Mouse (Mus musculus) CH12.LX (cell line): ENCODE measurements at regions not wholly inside any gene's neighbourhood (a gene's known extent, or its start where the extent isn't known, plus 50 kb on each side); places are given as distances from the start of the nearest gene placed in this dataset.

Source experiments
- CTCF ChIP-seq, 2 experiments: IDR thresholded peaks in 1 of 2; conservative IDR thresholded peaks in 1 of 2; 2 replicates each; pipeline ENCODE4 v1.5.1; 2011 to 2012; ENCODE audit warnings: low read depth in 2 of 2, low read length in 2 of 2, improper control_type of control experiment in 1 of 2, inconsistent platforms in 1 of 2, mild to moderate bottlenecking in 1 of 2, moderate library complexity in 1 of 2
- ZNF384 ChIP-seq: IDR thresholded peaks from 2 replicates; pipeline ENCODE4 v1.6.1; 2012; ENCODE audit warnings: low read depth, low read length, improper control_type of control experiment, inconsistent platforms

DNA sequence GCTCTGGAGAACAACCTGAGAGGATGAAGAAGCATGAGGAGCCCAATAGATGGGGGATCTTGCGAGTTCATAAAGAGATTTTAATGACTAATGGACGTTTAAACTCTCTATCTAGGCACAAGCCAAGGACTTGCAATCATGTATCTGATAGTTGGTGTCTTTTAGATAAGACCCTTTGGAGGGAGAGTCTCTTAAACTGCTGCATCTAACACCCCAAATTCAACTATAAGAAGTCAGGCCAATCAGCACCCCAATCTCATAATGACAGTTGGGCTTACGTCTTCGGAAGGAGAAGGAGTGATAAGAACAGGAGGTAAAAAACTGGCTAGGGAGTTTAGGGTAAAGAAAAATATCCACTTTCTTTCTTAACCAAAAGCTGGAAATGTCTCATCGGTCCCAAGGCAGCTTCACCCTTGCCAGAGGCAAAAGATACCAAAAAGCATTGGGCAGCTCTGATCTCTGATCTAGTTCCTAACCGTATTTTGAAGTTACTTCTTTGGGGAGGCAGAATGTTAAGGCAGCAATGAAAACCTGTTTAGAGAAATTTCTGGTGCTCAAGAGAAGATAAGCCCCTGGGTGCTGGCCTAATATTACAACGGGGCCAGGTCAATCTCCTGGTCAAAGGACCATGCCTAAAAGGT is 173.6 kb upstream of the Atp2b1 start:
- TF ChIP-seq CTCF (conservative IDR thresholded peaks at IDR 0.05 in 1 of 2, IDR thresholded peaks at IDR 0.05 in 1 of 2; ENCODE audit: low read depth in 2 of 2, low read length in 2 of 2) (no peak), ZNF384 (no peak)
